Mouse (Mus musculus) liver, adult 2 months (tissue): ENCODE data around the gene Psmd12. TPM values are rescaled to one million over a fixed set of nuclear protein-coding genes. Genes with fewer than 3 reads are reported as not detected.
A peak's percentile ranks its signal among the peaks of the same experiment; 100 is the strongest.

Experiments used
- DNase-seq: peaks from one replicate; pipeline ENCODE4 v3.0.0-alpha.2; 2011; ENCODE audit warnings: low read depth, low spot score; ENCODE audit errors: extremely low read depth
- H3K27ac ChIP-seq: fragments of 200-500 bp; replicated peaks from 2 replicates; pipeline ENCODE4 v1.5.1; 2012; ENCODE audit warnings: low read depth, mild to moderate bottlenecking, control low read depth, inconsistent platforms, low read length; ENCODE audit not compliant: insufficient read depth
- H3K27me3 ChIP-seq: fragments of 200-500 bp; 2 replicates; pipeline ENCODE4 v1.6.1; 2012; ENCODE audit warnings: mild to moderate bottlenecking, moderate library complexity, low read length, inconsistent platforms; ENCODE audit not compliant: control insufficient read depth, insufficient read depth
- H3K36me3 ChIP-seq: fragments of 200-500 bp; 2 replicates; pipeline ENCODE4 v1.6.1; 2012; ENCODE audit warnings: low read length, inconsistent platforms; ENCODE audit not compliant: control insufficient read depth, insufficient read depth
- H3K4me1 ChIP-seq: fragments of 200-500 bp; 2 replicates; pipeline ENCODE4 v1.6.1; 2011; ENCODE audit warnings: low read length; ENCODE audit not compliant: control insufficient read depth, insufficient read depth
- H3K4me3 ChIP-seq: fragments of 200-500 bp; 2 replicates; pipeline ENCODE4 v1.5.1; 2011; ENCODE audit warnings: low read depth, mild to moderate bottlenecking, control low read depth, low read length, moderate library complexity; ENCODE audit not compliant: insufficient read depth
- H3K79me2 ChIP-seq: fragments of 200-500 bp; 2 replicates; pipeline ENCODE4 v1.6.1; 2012; ENCODE audit warnings: inconsistent platforms, mild to moderate bottlenecking, low read length, moderate library complexity; ENCODE audit not compliant: control insufficient read depth, insufficient read depth
- H3K9ac ChIP-seq: fragments of 200-500 bp; 2 replicates; pipeline ENCODE4 v1.6.1; 2012; ENCODE audit warnings: low read depth, mild to moderate bottlenecking, control low read depth, inconsistent platforms, low read length
- CTCF ChIP-seq: fragments of 200-500 bp; IDR thresholded peaks from 2 replicates; pipeline ENCODE4 v1.5.1; 2011; ENCODE audit warnings: low read depth, low read length, control low read depth
- POLR2A ChIP-seq: fragments of 200-500 bp; IDR thresholded peaks from 2 replicates; pipeline ENCODE4 v1.6.1; 2011; ENCODE audit warnings: low read length, control low read depth; ENCODE audit not compliant: insufficient read depth; ENCODE audit errors: extremely low read depth
- WGBS: fragments of 180-500 bp; shearing (Covaris S2); methylation state at CpG from one replicate; pipeline ENCODE4 v1.1.7; 2018; 5-methylcytosine and 5-hydroxymethylcytosine counted together
- polyA plus RNA-seq: library from polyadenylated mRNA; depleted of rRNA; stranded (reverse); fragments of >200 nt; gene quantifications from 2 replicates; pipeline ENCODE4 v1.2.3, GENCODE M21; 2012
- total RNA-seq: library from RNA; depleted of rRNA; stranded (reverse); fragments of >200 nt; gene quantifications from 2 replicates; pipeline ENCODE4 v1.2.3, GENCODE M21; 2014

Gene Psmd12
- total and polyA plus RNA-seq, 2 experiments: 14.5 to 54.7 TPM

DNA sequence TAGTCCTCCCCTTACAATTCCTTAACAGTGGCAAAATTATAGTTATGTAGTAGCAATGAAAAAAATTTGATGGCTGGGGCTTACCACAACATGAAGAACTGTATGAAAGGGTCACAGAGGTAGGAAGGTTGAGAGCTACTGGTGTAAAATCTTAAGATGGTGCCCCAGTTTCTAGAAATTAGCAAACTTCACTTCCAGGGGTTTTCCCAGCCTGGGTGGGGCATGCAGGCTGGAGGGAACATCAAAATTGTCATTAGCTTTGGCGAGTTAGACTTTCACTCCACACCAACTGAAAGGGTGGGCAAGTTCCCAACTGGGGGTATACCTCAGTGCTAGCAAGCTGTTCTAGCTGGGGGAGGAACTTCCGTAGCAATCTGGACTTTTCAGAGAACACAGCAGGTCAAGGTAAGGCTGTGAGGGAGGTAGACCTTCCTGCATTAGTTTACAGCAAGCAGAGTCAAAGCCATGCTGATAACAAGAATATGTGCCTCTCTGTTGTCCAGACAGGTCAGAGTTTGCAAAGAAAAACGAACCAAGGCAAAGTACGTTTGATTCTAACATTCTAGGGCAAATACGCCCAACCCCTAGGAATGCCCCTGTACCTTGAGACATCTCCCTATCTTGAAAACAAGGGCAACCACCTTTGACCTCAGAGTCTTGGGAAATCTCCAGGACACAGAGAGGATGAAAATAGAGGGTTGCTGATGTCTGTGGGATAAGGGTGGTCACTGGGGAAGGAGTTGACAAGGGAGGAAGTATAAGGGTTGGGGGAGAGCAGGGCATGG is 39.6 kb downstream of the Psmd12 start:
- DNase-seq: no peak
- H3K36me3 ChIP-seq: no peaks in the 10 kb centered on the region
- H3K79me2 ChIP-seq: no peaks in the 10 kb centered on the region
- no peak overlapping the region for H3K4me3 ChIP-seq
- H3K9ac ChIP-seq: no peak overlapping the region
- 64% methylated on average over 5 of the region's 5 CpGs for WGBS
- H3K27ac ChIP-seq: no peak overlapping the region
- TF ChIP-seq CTCF: no peak
- no peak for TF ChIP-seq POLR2A
- no peaks in the 10 kb centered on the region for H3K27me3 ChIP-seq
- peaks cover 2% of the 10 kb centered on the region; the same call in 1 of the 2 replicates for H3K4me1 ChIP-seq

DNA sequence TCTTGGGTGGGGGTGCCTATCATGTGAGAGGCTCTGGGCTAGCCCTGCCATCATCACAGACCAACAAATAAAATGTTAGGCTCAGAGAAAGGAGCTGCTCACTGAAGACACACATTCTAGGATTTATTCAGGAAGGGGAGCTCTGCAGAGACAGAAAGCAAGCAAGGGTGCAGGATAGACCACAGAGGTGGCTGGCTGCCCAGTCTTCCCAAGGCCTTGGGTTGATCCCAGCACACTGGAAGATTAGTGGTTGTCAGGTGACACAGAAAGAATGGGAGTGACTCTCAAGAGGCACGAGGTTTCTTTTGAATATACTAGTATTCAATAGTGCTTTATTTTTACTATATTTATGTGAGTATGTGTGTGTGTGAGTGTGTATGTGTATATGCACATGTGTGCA is 41.9 kb downstream of the Psmd12 start:
- Histone ChIP-seq H3K27me3 (no peaks in the 10 kb centered on the region), H3K36me3 (no peaks in the 10 kb centered on the region), H3K4me1 (peaks cover 2% of the 10 kb centered on the region; the same call in 1 of the 2 replicates), H3K27ac (no peak overlapping the region), H3K9ac (no peak overlapping the region), H3K79me2 (no peaks in the 10 kb centered on the region), H3K4me3 (no peak overlapping the region)
- no peak for DNase-seq
- TF ChIP-seq CTCF: no peak
- TF ChIP-seq POLR2A: no peak
- WGBS: 49% methylated on average over 1 of the region's 1 CpGs

DNA sequence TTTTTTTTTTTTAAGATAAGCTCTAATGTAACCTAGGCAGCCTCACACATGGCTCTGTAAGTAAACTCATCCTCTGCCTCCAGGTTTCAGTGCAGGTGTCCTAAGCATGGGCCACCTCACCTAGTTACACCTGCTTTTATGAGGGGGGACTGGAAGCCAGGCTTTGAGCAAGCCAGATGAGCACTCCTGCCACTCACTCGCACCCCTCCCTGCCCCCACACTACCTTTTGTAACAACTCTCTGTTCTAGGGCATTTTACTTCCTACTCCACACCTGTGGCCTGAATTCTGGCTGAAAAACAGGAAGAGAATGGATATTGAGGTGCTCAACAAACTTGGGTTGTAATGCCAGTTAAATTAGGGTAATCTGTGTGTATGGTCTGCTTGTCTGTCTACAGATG is 45.7 kb downstream of the Psmd12 start:
- TF ChIP-seq POLR2A (no peak), CTCF (no peak)
- DNase-seq: no peak
- Histone ChIP-seq H3K4me1 (peaks cover 2% of the 10 kb centered on the region; the same call in 1 of the 2 replicates), H3K27ac (no peak overlapping the region), H3K4me3 (no peak overlapping the region), H3K9ac (no peak overlapping the region), H3K79me2 (no peaks in the 10 kb centered on the region), H3K36me3 (no peaks in the 10 kb centered on the region), H3K27me3 (no peaks in the 10 kb centered on the region)
- 96% methylated on average over 1 of the region's 1 CpGs for WGBS

DNA sequence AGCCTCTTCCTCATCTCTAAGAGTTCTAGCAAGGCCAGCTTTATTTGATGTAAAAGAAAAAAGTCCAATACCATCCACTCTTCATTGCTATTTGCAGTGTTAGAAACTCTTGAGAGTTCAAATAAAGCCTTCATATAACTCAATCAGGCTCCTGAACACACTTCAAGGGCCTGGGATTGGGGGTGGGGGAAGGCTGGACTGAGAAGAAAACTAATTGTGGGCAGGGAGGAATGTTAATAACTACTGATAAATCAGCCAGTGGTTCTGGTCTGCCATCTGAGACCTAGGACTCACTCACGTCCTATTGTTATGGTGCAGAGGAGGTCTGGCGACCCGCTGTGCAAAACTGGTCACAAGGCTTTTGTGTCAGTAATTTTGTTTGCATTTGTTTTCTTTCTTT is 48.3 kb downstream of the Psmd12 start:
- no peak overlapping the region for H3K4me3 ChIP-seq
- no peak overlapping the region for H3K9ac ChIP-seq
- H3K79me2 ChIP-seq: no peaks in the 10 kb centered on the region
- WGBS: 96% methylated on average over 3 of the region's 3 CpGs
- DNase-seq: no peak
- no peaks in the 10 kb centered on the region for H3K36me3 ChIP-seq
- H3K4me1 ChIP-seq: no peaks in the 10 kb centered on the region; the same call in 1 of the 2 replicates
- H3K27ac ChIP-seq: no peak overlapping the region
- no peak for TF ChIP-seq POLR2A
- TF ChIP-seq CTCF: no peak
- no peaks in the 10 kb centered on the region for H3K27me3 ChIP-seq

DNA sequence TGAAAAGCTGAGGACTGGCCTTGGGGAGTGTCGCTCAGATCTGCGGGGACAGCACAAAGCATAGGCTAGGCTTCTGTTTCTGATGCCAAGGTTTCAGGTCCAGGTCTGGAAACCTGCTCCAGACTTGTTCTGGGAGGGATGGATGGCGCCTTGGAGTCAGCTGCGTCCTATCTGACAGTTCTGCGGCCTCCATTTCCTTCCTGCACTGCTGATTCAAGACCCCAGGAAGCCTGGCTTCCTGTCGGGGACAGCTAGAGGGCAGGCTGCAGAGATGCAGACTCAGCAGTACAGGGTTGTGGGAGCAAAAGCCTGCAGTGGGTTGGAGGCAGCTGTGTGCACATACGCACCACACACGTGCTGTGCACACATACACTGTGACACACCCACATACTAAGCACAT is 50.0 kb downstream of the Psmd12 start:
- Histone ChIP-seq H3K36me3 (no peaks in the 10 kb centered on the region), H3K27ac (peak overlapping the region; percentile 22; the same call in 1 of the 2 replicates), H3K4me1 (no peaks in the 10 kb centered on the region; the same call in 1 of the 2 replicates), H3K4me3 (no peak overlapping the region), H3K79me2 (no peaks in the 10 kb centered on the region), H3K27me3 (no peaks in the 10 kb centered on the region), H3K9ac (no peak overlapping the region)
- DNase-seq: no peak
- 65% methylated on average over 8 of the region's 8 CpGs for WGBS
- TF ChIP-seq CTCF (no peak), POLR2A (no peak)

DNA sequence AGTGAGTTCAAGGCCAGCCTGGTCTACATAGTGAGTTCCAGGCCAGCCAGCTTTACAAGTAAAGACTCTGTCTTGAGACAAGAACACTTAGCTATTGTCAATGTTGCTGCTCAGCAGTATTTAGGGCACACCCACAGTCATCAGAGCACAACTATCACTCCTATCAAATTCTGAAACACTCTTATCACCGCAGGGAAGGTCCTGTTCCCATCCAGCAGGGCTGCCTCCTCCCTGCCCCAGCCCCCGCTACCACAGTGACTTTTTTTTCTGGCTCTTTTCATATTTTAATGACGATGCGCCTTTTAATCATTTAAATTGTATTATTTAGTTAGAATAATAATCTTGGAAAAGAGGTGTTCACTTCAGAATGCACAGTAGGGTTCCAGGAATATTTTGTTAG is 52.2 kb downstream of the Psmd12 start:
- H3K27me3 ChIP-seq: no peaks in the 10 kb centered on the region
- WGBS: 86% methylated on average over 4 of the region's 4 CpGs
- no peak overlapping the region for H3K4me3 ChIP-seq
- H3K9ac ChIP-seq: no peak overlapping the region
- TF ChIP-seq CTCF: no peak
- H3K79me2 ChIP-seq: no peaks in the 10 kb centered on the region
- no peaks in the 10 kb centered on the region; the same call in 1 of the 2 replicates for H3K4me1 ChIP-seq
- DNase-seq: no peak
- H3K36me3 ChIP-seq: no peaks in the 10 kb centered on the region
- H3K27ac ChIP-seq: no peak overlapping the region
